Mouse (Mus musculus): ENCODE results near the gene Sbf2.
A peak's percentile ranks its signal among the peaks of the same experiment; 100 is the strongest.
"Not testable (repeated sequence)": the region's sequence is repeated elsewhere in the genome, so short reads cannot be mapped to it uniquely, and the experiment has no call there.

Gene Sbf2

DNA sequence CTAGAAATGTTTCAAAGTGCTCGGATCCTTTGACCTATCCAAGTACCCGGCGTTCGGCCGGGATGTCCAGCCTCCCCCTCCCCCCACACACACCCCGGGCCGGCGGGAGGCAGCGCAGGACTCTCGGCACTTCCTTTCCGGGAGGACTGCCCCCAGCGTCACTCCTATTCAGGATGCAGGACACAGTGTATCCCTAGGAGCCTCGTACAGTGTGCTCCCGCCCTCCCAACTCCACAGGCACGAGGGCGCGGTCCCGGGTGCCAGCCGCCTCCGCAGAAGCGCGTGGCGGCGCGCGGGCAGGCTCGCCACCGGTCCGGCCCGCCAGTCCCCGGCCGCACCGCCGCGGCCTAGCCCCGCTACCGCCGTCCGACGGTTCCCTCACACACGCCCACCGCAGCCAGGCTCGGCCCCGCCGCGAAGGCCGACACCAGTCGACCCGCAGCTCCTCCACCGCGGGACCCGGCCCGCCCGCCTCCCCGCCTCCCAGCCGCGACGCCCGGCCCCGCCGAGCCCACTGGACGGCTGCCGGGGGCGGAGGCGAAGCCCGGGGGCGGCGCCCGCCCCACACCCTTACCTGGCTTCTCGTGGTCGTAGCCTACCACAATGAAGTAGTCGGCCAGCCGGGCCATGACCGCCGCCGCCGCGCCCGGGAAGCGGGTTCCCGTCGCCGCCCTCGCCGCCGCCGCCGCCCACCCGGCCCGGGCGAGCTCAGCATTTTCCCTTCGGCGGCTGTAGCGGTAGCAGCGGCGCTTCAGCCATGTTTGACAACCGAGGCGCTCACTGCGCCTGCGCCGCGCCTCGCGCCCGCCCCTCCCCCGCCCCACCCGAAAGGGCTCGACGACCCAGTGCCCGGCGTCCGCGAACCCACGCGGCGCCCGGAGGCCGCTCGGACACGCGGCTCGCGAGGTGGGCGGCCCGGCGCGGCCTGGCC is at the start of gene Sbf2:
TSS of gene Sbf2 (minus strand) at position 790 of the 931 bp plus-strand sequence.
- peak; percentile 63 to 72 for DNase-seq (ENCODE audit: low spot score in 2 of 2)

DNA sequence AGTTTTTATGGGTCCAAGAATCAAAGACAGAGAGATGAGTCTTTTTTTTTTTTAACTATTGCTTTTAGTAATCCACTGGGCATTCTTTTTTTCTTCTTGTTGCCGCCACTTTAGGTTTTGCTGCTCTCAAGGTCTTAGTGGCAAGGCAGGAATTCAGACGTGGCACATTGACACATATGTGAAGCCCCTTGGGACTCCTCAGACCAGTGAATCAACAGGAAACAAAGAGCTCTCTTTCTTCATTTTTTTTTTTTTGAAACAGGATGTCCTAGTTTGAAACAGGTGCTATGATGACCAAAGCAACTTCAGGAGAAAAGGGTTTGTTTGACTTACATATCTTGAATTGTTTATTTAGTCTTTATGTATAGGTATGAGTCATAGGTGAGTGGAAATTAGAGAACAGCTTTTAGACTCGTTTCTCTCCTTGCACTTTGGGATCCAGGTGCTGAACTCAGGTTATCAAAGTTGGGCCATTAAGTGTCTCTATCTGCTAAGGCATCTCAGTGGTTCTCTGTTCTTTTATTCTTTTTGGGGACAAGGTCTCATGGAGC is 43.7 kb upstream of the Sbf2 start:
- no peak for DNase-seq (ENCODE audit: low spot score in 2 of 2)

DNA sequence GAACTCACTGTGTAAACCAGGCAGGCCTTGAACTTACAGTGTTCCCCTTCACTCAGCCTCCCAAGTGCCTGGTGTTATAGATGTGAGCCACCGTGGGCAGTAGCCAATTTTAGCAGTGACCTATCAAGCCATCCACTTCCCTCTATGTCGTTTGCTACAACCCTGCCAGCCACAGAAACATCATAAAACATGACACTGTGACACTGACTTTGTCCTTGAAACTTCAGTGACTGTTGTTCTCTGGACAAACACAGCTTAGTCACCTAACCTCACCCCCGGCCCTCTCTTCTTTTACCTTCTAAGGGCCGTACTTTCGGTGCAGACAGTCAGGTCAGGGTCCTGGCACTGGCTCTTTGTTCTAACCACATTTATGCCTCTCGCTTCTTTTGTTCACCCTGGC is 41.2 kb upstream of the Sbf2 start:
- DNase-seq (ENCODE audit: low spot score in 2 of 2): no peak

- DNase-seq (ENCODE audit: low spot score in 2 of 2): no peak
Measured at GRCm38 (mm10) chr7:110655230-110655629, 40.5 kb upstream of the Sbf2 start.

DNA sequence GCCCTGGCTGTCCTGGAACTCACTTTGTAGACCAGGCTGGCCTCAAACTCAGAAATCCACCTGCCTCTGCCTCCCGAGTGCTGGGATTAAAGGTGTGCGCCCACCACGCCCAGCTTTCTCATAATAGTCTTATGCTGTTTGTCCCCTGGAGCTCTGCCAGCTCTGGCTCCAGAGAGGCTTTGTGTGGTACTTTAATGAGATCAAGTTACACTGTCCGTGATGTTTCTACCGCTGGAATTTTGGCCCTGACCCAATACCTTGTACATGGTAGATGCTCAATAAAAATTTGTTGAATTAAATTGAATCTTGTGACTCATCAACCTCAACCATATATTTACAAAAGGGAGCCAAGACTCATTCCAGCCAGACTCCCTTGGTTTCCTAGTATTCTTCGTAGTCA is 36.4 kb upstream of the Sbf2 start:
- DNase-seq (ENCODE audit: low spot score in 2 of 2): no peak

DNA sequence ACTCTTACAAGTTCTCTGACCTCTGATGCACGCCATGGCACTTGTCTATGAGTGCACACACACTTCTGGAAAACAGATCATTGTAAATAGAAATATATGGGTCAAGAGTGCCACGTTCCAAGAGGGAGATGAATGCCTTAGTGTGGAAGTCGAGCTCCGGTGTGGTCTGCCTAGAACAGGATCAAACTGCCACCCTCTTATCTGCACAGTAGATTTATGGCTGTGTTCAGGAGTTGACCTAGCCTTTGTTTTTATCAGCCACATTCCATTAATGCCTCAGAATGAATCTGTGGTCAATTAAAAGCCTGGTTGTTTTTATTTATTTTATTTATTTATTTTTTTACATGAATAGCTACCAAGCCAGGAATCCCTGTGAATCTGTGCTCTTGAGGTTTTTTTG is 35.8 kb upstream of the Sbf2 start:
- no peak for DNase-seq (ENCODE audit: low spot score in 2 of 2)

DNA sequence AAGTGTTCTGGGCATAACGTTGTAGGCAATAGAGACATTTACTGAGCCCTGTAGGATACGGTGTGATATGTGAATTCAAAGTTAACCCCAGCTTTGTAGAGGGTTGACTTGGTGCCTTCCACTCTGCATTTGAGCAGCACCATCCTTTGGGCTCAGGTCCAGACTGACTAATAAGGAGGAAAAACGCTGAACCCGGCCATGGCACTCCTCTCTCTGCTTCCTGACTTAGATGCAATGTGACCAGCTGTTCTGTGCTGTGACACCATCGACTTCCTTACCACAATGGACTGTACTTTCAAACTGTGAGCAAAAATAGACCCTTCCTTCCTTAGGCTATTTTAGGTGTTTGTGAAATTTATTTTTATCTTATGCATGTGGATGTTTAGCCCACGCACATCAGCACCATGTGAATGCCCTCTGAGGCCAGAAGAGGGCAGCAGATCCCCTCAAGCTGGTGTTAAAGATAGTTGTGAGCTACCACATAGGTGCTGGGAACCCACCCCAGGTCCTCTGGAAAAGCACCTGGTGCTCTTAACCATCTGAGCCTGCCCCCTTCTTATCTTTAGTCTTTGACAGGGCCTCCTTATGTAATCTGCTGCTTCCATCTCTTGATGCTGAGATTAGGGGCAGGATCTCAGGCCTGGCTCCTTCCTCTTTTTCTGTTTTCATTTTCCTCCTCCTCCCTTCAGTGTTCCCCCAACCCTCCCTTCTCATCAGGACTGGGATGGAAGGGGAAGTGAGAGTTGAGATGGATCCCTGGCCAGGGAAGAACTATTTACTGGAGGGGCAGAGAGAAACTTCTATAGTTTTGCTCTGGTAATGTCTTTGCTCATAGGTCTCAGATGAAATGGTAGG is 34.6 kb upstream of the Sbf2 start:
- DNase-seq (ENCODE audit: low spot score in 2 of 2): no peak

DNA sequence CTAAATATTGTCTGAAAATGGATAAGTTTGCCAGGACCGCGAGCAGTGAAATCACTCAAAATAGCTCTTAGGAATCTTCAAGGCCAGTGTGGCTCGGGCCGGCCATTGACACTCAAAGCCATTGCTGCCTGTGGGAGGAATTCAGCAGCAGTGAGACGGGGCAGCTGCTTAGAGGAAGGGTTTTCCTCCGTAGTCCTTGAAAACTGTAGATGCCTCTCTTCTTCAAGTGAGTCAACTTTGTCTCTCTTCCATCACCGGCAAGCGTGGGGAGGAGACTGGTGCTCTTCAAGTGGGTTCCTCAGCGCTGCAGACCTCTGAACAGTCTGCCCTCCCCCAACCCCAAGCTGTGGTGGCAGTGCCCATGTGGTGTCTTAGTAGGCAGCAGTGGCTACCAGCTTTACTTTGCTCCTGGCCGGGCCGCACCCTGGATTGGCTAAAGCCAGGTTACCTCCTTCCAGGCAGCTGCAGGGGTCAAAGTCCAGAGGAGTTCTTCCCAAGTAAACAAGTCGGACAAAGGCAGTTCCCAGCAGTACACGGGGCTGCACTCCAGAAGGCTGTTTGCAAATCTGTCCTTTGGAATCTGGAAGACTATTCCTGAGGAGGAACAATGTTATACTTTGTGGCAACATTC is 33.8 kb upstream of the Sbf2 start:
- no peak for DNase-seq (ENCODE audit: low spot score in 2 of 2)

DNA sequence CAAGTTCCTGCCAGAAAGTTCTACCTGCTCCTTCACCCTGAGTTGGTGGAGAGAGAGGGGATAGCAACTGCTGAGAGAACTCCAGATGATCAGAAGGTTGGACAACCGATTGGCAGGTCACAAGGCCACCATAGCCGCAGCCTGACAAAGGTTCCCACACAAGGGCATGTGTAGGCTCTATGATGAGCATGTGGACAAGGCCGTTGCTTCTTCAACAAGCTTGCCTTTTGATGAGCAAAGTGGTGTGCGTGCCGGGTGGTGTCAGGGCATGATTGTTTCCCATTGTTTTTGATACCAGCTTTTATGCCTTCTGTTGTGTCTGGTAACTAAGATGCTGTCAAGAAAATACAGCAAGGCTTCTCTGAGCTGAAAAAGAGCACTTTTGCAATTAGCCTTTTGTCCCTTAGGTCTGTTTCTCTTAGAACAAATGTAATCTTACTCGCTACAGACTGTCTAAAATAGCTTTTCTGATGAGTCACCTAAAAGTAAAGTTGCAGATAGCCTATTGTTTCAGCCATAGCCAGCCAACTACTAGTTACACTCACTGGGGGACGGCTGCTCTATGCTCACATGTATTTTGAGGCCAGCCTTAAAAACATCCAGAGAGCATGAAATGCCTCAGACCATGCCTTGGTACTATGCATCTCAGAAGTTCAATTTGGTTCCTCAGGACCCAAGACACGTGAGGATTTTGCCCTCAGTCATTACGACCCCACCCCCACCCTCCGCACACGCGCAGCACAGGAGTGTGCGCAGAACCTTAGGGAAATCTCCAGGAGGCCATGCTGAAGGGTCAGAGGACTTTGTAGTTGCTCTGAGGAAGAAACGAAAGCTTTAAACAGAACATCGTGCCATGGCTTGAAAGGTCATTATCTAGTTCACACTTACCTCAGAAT is 33.1 kb upstream of the Sbf2 start:
- no peak for DNase-seq (ENCODE audit: low spot score in 2 of 2)

- DNase-seq (ENCODE audit: low spot score in 2 of 2): no peak
Measured at GRCm38 (mm10) chr7:110646611-110647407, 32.1 kb upstream of the Sbf2 start.

GRCm38 (mm10) chr7:110645859-110646258 is 31.1 kb upstream of the Sbf2 start:
- DNase-seq (ENCODE audit: low spot score in 2 of 2): no peak

DNA sequence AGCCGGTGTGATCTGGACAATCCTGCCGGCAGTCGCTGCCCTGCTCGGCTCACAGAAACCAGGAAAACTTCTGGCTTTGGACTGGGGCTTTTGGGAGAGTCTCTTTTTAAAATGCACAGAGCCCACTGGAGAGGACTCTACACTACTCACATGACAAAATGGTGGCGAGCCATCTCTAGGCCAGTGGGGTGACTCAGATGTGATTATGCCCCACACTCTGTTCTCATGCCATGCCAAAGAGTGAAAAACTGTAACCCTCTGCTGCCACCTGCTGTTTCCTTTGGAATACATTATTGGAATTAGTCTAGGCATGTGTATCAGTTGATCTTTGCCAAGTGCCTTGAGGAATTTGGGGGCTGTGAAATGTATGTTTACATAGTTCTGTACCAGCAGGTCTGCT is 30.6 kb upstream of the Sbf2 start:
- peak; percentile 77 to 86 for DNase-seq (ENCODE audit: low spot score in 2 of 2)

GRCm38 (mm10) chr7:110639958-110640357 is 25.2 kb upstream of the Sbf2 start:
- not testable (repeated sequence) for DNase-seq (ENCODE audit: low spot score in 2 of 2)

DNA sequence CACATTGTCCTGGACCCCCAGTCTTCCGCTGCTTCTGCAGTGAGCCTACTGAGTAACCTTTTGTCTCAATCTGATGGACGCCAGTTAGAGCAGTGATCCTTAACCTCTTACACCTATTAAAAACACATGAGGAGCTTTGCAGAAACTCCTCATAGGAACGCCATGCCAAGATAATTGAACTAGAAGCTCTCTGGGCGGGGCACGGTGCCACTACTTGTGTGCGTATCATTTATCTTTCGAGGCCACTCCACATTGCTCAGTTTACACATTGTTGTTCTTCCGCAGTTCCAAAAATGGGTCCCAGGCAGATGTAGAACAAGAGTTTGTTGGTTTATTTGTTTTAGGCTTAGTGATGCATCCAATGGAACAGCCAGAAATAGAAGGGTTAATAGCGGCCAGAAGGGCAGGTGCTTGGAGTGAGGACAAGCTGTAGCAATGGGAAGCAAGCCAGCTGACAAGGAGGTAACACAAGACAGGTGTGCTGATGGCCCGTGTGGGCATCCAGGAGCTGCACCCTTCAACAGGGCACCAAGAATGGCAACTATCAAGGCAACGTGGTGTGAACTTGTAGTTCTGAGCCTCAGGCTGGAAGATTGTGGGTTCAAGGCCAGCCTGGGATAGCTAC is 24.7 kb upstream of the Sbf2 start:
- no peak for DNase-seq (ENCODE audit: low spot score in 2 of 2)

GRCm38 (mm10) chr7:110638305-110639110 is 23.8 kb upstream of the Sbf2 start:
- DNase-seq (ENCODE audit: low spot score in 2 of 2): no peak

DNA sequence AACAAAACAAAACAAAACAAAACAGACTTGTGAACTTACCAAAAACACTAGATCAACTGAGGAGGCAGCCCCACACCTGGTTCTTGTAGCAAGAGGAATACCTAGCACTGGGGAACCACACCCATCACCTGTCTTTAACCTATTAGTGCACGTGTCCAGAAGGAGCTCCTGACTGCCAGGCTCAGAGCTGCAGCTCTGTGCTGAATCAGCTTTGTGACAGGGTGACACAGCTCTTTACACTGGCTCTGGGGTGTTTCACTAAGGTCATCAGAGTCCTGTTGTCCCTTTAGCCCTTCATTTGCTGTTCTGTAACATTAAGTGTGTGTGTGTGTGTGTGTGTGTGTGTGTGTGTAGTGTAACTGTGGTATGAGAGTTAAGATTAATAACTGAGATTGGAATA is 21.8 kb upstream of the Sbf2 start:
- DNase-seq (ENCODE audit: low spot score in 2 of 2): no peak

GRCm38 (mm10) chr7:110635929-110636328 is 21.2 kb upstream of the Sbf2 start:
- no peak for DNase-seq (ENCODE audit: low spot score in 2 of 2)

GRCm38 (mm10) chr7:110631136-110631888 is 16.6 kb upstream of the Sbf2 start:
- DNase-seq (ENCODE audit: low spot score in 2 of 2): no peak
